Mouse (Mus musculus): Measurements from ENCODE around the gene Hspb7.

DNA sequence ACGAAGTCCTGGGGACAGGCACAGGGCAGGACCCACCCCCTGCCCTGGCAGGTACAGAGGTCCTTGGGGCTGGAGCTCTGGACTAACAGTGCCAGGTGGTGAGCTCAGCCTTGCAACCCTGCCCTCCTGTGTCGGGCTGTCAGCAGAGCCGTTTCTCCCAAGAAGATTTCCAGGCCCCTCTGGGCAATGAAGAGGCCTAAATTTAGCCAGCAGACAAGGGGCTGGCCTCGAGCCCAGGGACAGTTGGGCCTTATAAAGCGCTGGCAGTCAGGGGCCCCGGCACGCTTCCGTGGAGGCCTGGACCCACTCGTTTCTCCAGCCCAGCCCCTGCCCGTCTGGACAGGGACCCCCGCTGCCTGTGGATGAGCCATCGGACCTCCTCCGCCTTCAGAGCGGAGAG is 844 bp downstream of the Hspb7 start:
- TF ChIP-seq CTCF (IDR thresholded peaks at IDR 0.05; ENCODE audit: low read depth) (no peak), EP300 (IDR thresholded peaks at IDR 0.05; ENCODE audit: low read depth) (no peak)

All from liver, embryonic 14.5 days (tissue).